Mouse (Mus musculus): Measurements from ENCODE around the gene Gm44511.
"Not testable (repeated sequence)": the region's sequence is repeated elsewhere in the genome, so short reads cannot be mapped to it uniquely, and the experiment has no call there.

Gene Gm44511

GRCm38 (mm10) chr6:128786396-128786795 is 39.7 kb downstream of the Gm44511 start:
- in situ Hi-C loops (cut with MboI; ENCODE audit: low pct_unique_long_range_greater_than_20kb in 1 of 2, low sequenced_read_pairs in 2 of 2, unreplicated experiment in 1 of 2), result not testable (repeated sequence)

- in situ Hi-C loops (cut with MboI; ENCODE audit: low pct_unique_long_range_greater_than_20kb in 1 of 2, low sequenced_read_pairs in 2 of 2, unreplicated experiment in 1 of 2), result loop anchor here (10.0 kb wide), 2 partner anchors 75 to 165 kb away; no protein-coding TSS in a partner anchor
Observed at GRCm38 (mm10) chr6:128769481-128770253, 56.4 kb downstream of the Gm44511 start.

- in situ Hi-C loops (cut with MboI; ENCODE audit: low pct_unique_long_range_greater_than_20kb in 1 of 2, low sequenced_read_pairs in 2 of 2, unreplicated experiment in 1 of 2), result loop anchor here (10.0 kb wide), 2 partner anchors 77 to 163 kb away; no protein-coding TSS in a partner anchor
Observed at GRCm38 (mm10) chr6:128768047-128768446, 58.1 kb downstream of the Gm44511 start.

- in situ Hi-C loops (cut with MboI; ENCODE audit: low pct_unique_long_range_greater_than_20kb in 1 of 2, low sequenced_read_pairs in 2 of 2, unreplicated experiment in 1 of 2), result loop anchor here (10.0 kb wide), 2 partner anchors 78 to 162 kb away; no protein-coding TSS in a partner anchor
Observed at GRCm38 (mm10) chr6:128766486-128767254, 59.4 kb downstream of the Gm44511 start.

GRCm38 (mm10) chr6:128765211-128765610 is 60.9 kb downstream of the Gm44511 start:
- in situ Hi-C loops (cut with MboI; ENCODE audit: low pct_unique_long_range_greater_than_20kb in 1 of 2, low sequenced_read_pairs in 2 of 2, unreplicated experiment in 1 of 2), result loop anchor here (10.0 kb wide), 2 partner anchors 80 to 160 kb away; no protein-coding TSS in a partner anchor

- in situ Hi-C loops (cut with MboI; ENCODE audit: low pct_unique_long_range_greater_than_20kb in 1 of 2, low sequenced_read_pairs in 2 of 2, unreplicated experiment in 1 of 2), result loop anchor here (5.0 to 10.0 kb wide), 3 partner anchors 33 to 160 kb away; no protein-coding TSS in a partner anchor
Observed at GRCm38 (mm10) chr6:128764598-128764997, 61.5 kb downstream of the Gm44511 start.

GRCm38 (mm10) chr6:128763736-128764523 is 62.2 kb downstream of the Gm44511 start:
- in situ Hi-C loops (cut with MboI; ENCODE audit: low pct_unique_long_range_greater_than_20kb in 1 of 2, low sequenced_read_pairs in 2 of 2, unreplicated experiment in 1 of 2), result loop anchor here (5.0 to 10.0 kb wide), 3 partner anchors 33 to 159 kb away; no protein-coding TSS in a partner anchor

GRCm38 (mm10) chr6:128762892-128763670 is 63.0 kb downstream of the Gm44511 start:
- in situ Hi-C loops (cut with MboI; ENCODE audit: low pct_unique_long_range_greater_than_20kb in 1 of 2, low sequenced_read_pairs in 2 of 2, unreplicated experiment in 1 of 2), result loop anchor here (5.0 to 10.0 kb wide), 3 partner anchors 34 to 158 kb away; no protein-coding TSS in a partner anchor

GRCm38 (mm10) chr6:128761144-128761540 is 65.0 kb downstream of the Gm44511 start:
- in situ Hi-C loops (cut with MboI; ENCODE audit: low pct_unique_long_range_greater_than_20kb in 1 of 2, low sequenced_read_pairs in 2 of 2, unreplicated experiment in 1 of 2), result loop anchor here (5.0 to 10.0 kb wide), 3 partner anchors 36 to 156 kb away; no protein-coding TSS in a partner anchor

- in situ Hi-C loops (cut with MboI; ENCODE audit: low pct_unique_long_range_greater_than_20kb in 1 of 2, low sequenced_read_pairs in 2 of 2, unreplicated experiment in 1 of 2), result loop anchor here (5.0 to 10.0 kb wide), 3 partner anchors 37 to 156 kb away; no protein-coding TSS in a partner anchor
Observed at GRCm38 (mm10) chr6:128760416-128761143, 65.5 kb downstream of the Gm44511 start.

- in situ Hi-C loops (cut with MboI; ENCODE audit: low pct_unique_long_range_greater_than_20kb in 1 of 2, low sequenced_read_pairs in 2 of 2, unreplicated experiment in 1 of 2), result loop anchor here (5.0 to 10.0 kb wide), 3 partner anchors 37 to 155 kb away; no protein-coding TSS in a partner anchor
Observed at GRCm38 (mm10) chr6:128760016-128760415, 66.1 kb downstream of the Gm44511 start.

GRCm38 (mm10) chr6:128759221-128759950 is 66.7 kb downstream of the Gm44511 start:
- in situ Hi-C loops (cut with MboI; ENCODE audit: low pct_unique_long_range_greater_than_20kb in 1 of 2, low sequenced_read_pairs in 2 of 2, unreplicated experiment in 1 of 2), result no loop called here

- in situ Hi-C loops (cut with MboI; ENCODE audit: low pct_unique_long_range_greater_than_20kb in 1 of 2, low sequenced_read_pairs in 2 of 2, unreplicated experiment in 1 of 2), result not testable (repeated sequence)
Observed at GRCm38 (mm10) chr6:128755402-128755763, 70.7 kb downstream of the Gm44511 start.

- in situ Hi-C loops (cut with MboI; ENCODE audit: low pct_unique_long_range_greater_than_20kb in 1 of 2, low sequenced_read_pairs in 2 of 2, unreplicated experiment in 1 of 2), result loop anchor here (5.0 kb wide), 1 partner anchor 128 kb away; no protein-coding TSS in a partner anchor
Observed at GRCm38 (mm10) chr6:128754748-128755401, 71.2 kb downstream of the Gm44511 start.

GRCm38 (mm10) chr6:128754265-128754664 is 71.8 kb downstream of the Gm44511 start:
- in situ Hi-C loops (cut with MboI; ENCODE audit: low pct_unique_long_range_greater_than_20kb in 1 of 2, low sequenced_read_pairs in 2 of 2, unreplicated experiment in 1 of 2), result loop anchor here (5.0 kb wide), 1 partner anchor 127 kb away; no protein-coding TSS in a partner anchor
